Mouse (Mus musculus): Measurements from ENCODE around the gene Chd8.

Chd8 gene

GRCm38 (mm10) chr14:52199412-52199811 lies 58.2 kb downstream of the Chd8 start:
- no peak for DNase-seq (ENCODE audit: low spot score in 2 of 2)

DNA sequence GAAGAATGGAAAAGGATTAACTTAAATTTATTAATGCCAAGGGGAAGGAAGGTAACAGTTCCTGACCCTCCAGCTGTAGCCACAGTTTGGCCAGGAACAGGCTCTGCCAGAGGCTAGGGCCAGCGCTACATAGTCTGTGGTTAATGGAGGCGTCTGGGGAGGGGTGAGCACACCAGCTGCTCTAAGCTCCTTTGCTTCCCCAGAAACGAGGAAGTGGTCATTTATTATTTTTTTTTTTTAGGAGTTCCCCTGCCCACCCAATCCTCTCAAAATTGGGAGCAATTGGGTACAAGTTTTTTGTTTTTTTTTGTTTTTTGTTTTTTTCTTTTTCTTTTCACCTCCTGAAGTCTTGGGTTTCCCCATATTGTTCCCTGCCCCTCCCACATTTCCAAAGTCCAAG lies 59.4 kb downstream of the Chd8 start:
- DNase-seq (ENCODE audit: low spot score in 2 of 2) = no peak

GRCm38 (mm10) chr14:52197156-52197878 lies 60.3 kb downstream of the Chd8 start, which contains the start of gene Supt16:
Gene Supt16 (minus strand): TSS chr14:52197416.
- peak; percentile 75 to 78 for DNase-seq (ENCODE audit: low spot score in 2 of 2)

GRCm38 (mm10) chr14:52196230-52197155 lies 61.1 kb downstream of the Chd8 start:
- no peak for DNase-seq (ENCODE audit: low spot score in 2 of 2)

DNA sequence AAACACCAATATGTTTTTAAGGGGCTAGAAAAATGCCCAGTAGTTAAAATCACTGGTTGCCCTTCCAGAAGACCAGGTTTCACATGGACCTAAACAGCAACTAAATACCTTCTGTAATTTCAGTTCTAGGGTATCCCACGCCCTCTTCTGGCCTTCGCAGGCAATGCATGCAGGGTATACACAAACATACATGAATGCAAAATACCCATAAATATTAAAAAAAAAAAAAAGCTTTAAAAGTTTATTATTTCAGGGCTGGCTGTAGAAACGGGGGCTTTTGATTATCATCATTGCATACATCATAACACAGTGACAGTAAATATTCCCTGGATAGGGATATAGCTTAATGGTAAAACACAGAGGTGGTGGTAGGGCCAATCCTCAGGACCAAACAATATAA lies 61.9 kb downstream of the Chd8 start:
- DNase-seq (ENCODE audit: low spot score in 2 of 2) = peak in 1 of 2 experiments; percentile 18

- peak in 1 of 2 experiments; percentile 35 for DNase-seq (ENCODE audit: low spot score in 2 of 2)
These were observed 66.7 kb downstream of the Chd8 start for GRCm38 (mm10) chr14:52190740-52191359.

DNA sequence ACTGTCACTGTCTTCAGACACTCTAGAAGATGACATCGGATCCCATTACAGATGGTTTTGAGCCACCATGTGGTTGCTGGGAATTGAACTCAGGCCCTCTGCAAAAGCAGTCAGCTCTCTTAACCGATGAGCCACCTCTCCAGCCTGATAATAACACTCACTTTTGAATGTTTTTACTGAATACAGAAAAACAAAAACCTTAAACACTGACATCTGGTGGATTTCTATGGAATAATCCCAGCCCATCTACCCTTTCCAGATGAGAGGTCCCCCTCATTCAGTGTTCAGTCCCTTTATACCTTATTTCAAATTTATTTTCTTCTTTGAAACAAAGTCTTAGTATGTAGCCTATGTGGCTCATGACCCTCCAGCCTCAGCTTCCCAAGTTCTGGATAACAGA lies 68.1 kb downstream of the Chd8 start:
- DNase-seq (ENCODE audit: low spot score in 2 of 2) = no peak

DNA sequence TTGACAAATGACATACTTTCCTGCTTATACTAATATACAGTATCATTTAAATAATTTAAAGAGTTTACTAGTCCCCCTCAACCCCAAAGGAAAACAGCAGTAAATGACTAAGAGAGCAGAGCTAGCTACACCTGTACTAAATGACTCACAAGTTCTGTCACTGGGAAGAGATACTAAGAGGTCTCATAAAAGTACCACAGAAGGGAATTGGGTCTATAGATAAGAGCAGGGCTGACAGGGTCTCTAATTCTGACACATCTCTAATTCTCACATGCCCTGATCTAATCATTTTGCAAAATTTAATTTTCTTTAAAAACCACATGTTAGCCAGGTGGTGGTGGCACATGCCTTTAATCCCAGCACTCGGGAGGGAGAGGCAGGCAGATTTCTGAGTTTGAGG lies 68.8 kb downstream of the Chd8 start:
- DNase-seq (ENCODE audit: low spot score in 2 of 2) = no peak

DNA sequence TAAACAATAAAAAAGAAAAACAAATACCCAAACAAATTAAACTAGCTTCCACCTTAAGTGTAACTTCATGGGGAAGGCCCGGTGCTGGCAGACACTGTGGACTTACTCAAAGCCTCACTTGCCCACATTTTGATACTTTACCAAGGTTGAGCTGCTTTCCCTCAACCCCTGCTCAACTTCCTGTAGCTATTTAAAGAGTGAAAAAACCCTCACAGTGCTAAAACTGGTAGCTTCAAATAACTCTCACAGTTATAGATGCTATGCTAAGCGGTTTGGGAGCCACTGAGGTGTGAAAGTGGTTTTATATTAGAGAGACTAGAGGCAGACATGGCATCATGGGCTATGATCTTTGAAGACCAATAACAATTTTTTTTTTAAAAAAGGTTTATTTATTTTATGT lies 91.0 kb downstream of the Chd8 start:
- DNase-seq (ENCODE audit: low spot score in 2 of 2) = no peak

GRCm38 (mm10) chr14:52160911-52161310 lies 96.7 kb downstream of the Chd8 start:
- DNase-seq (ENCODE audit: low spot score in 2 of 2) = no peak

DNA sequence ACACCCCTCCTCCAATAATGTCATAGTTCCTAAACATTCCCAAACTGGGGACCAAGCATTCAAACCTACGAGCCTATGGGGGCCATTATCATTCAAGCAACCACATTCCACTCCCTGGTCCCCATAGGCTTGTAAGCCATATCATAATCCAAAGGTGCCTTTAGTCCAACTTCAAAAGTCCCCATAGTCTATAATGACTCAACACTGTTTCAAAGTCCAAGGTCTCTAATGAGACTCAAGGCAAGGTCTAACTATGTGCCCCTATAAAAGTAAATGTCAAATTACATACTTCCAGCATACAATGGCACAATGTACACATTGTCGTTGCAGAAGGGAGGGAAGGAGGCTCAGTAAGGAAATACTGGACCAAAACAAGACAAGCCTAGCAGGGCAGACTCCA lies 102.6 kb downstream of the Chd8 start:
- DNase-seq (ENCODE audit: low spot score in 2 of 2) = no peak

- DNase-seq (ENCODE audit: low spot score in 2 of 2) = no peak
These were observed 105.0 kb downstream of the Chd8 start for GRCm38 (mm10) chr14:52152613-52153012.

DNA sequence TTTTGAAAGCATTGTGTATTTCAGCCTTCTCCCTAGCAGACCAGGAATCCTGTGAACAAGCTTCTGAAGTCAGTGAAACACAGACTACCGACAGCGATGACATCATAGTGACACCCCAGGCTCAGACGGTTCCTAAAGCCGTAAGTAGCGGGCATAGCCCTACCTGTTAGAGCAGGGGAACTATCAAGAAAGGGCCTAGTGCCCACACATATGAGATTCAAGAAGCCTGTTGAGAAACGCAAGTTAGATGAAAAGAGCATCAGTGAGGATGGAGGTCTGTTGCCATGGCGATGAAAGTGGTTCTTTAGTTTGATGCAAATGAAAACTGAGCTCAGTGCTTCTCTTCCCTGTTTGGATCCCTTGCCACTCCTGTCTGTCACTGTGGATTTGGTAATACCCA lies 105.4 kb downstream of the Chd8 start:
- no peak for DNase-seq (ENCODE audit: low spot score in 2 of 2)

DNA sequence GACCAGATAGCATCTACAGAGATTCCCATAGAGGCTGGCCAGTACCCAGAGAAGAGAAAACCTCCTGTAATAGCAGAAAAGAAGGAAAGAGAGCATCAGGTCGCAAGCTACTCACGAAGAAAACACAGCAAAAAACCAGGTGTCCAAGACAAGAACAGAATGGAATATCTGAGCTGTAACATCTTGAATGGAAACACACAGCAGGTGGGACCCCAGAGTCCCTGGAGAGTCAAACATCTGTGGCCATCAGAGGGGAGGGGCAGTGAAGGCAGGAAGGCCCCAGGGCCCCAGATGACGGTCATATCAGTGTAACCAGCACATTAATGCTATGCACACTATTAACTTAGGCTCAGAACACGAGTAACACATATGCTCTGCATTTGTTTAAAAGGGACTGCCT lies 107.7 kb downstream of the Chd8 start:
- no peak for DNase-seq (ENCODE audit: low spot score in 2 of 2)
